Mouse (Mus musculus) T-helper 17 cell (primary cell): ENCODE results near the gene Sgms1.

Experiments
- in situ Hi-C, 2 experiments: fragments of 300-600 bp; cut with MboI, MseI; formaldehyde crosslinking; loops; 1 replicate in 1 of 2; 2 replicates in 1 of 2; pipeline ENCODE4 v1.15.1; 2025; ENCODE audit warnings: high pct_unique_total_duplicates in 2 of 2

The Sgms1 gene

GRCm38 (mm10) chr19:32275068-32275925 is 114.2 kb downstream of the Sgms1 start:
- in situ Hi-C loops = loop anchor here in 1 of 2 experiments (5.0 to 25.0 kb wide), 2 partner anchors 107 to 687 kb away; no protein-coding TSS in a partner anchor

GRCm38 (mm10) chr19:32274145-32274544 is 115.4 kb downstream of the Sgms1 start:
- in situ Hi-C loops = no loop called here

GRCm38 (mm10) chr19:32273714-32274113 is 115.8 kb downstream of the Sgms1 start:
- in situ Hi-C loops = no loop called here

- in situ Hi-C loops = no loop called here
Observed at GRCm38 (mm10) chr19:32272475-32273260, 116.8 kb downstream of the Sgms1 start.

GRCm38 (mm10) chr19:32271455-32272200 is 117.9 kb downstream of the Sgms1 start:
- in situ Hi-C loops = no loop called here

- in situ Hi-C loops = loop anchor here in 1 of 2 experiments (5.0 kb wide), 1 partner anchor 32 kb away; no protein-coding TSS in a partner anchor
Observed at GRCm38 (mm10) chr19:32269844-32270176, 119.7 kb downstream of the Sgms1 start.

- in situ Hi-C loops = loop anchor here in 1 of 2 experiments (5.0 kb wide), 1 partner anchor 33 kb away; no protein-coding TSS in a partner anchor
Observed at GRCm38 (mm10) chr19:32269141-32269843, 120.2 kb downstream of the Sgms1 start.

GRCm38 (mm10) chr19:32268562-32268961 is 121.0 kb downstream of the Sgms1 start:
- in situ Hi-C loops = loop anchor here in 1 of 2 experiments (5.0 kb wide), 1 partner anchor 34 kb away; no protein-coding TSS in a partner anchor

- in situ Hi-C loops = loop anchor here in 1 of 2 experiments (5.0 kb wide), 1 partner anchor 36 kb away; no protein-coding TSS in a partner anchor
Observed at GRCm38 (mm10) chr19:32266385-32267252, 122.9 kb downstream of the Sgms1 start.

GRCm38 (mm10) chr19:32263753-32264152 is 125.8 kb downstream of the Sgms1 start:
- in situ Hi-C loops = loop anchor here in 1 of 2 experiments (5.0 kb wide), 1 partner anchor 76 kb away; no protein-coding TSS in a partner anchor

- in situ Hi-C loops = loop anchor here in 1 of 2 experiments (5.0 kb wide), 1 partner anchor 76 kb away; no protein-coding TSS in a partner anchor
Observed at GRCm38 (mm10) chr19:32262805-32263572, 126.5 kb downstream of the Sgms1 start.

GRCm38 (mm10) chr19:32260869-32261688 is 128.4 kb downstream of the Sgms1 start:
- in situ Hi-C loops = loop anchor here in 1 of 2 experiments (5.0 kb wide), 1 partner anchor 74 kb away; no protein-coding TSS in a partner anchor

GRCm38 (mm10) chr19:32259830-32260229 is 129.7 kb downstream of the Sgms1 start:
- in situ Hi-C loops = loop anchor here in 1 of 2 experiments (5.0 kb wide), 1 partner anchor 73 kb away; no protein-coding TSS in a partner anchor

GRCm38 (mm10) chr19:32259048-32259447 is 130.5 kb downstream of the Sgms1 start:
- in situ Hi-C loops = no loop called here

- in situ Hi-C loops = no loop called here
Observed at GRCm38 (mm10) chr19:32258146-32258545, 131.4 kb downstream of the Sgms1 start.

- in situ Hi-C loops = no loop called here
Observed at GRCm38 (mm10) chr19:32257616-32258015, 131.9 kb downstream of the Sgms1 start.

- in situ Hi-C loops = no loop called here
Observed at GRCm38 (mm10) chr19:32256706-32257415, 132.7 kb downstream of the Sgms1 start.
